Mouse (Mus musculus) testis, postnatal 14 days (tissue): ENCODE results near the gene Gm20388.

Experiments used
- DNase-seq: peaks from one replicate; pipeline ENCODE4 v3.0.0; 2021; ENCODE audit warnings: low spot score

The Gm20388 gene

DNA sequence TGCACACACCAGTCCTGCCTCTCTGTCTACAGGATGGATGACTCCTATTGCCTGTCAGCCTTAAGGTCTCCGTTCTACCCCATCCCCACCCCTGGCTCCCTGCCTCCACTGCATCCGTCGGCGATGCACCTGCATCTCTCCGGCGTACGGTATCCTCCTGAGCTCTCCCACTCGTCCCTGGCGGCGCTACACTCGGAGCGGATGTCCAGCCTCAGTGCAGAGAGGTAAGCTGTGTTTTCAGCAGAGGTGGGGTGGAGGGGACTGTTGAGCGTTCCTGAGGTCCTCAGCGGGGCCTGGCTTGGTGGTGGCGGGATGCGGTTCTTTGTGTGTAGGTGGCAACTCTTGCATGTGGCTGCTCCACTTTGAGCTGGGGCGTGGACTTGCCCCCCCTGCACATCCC, 657.1 kb downstream of the Gm20388 start:
- DNase-seq: no peak

DNA sequence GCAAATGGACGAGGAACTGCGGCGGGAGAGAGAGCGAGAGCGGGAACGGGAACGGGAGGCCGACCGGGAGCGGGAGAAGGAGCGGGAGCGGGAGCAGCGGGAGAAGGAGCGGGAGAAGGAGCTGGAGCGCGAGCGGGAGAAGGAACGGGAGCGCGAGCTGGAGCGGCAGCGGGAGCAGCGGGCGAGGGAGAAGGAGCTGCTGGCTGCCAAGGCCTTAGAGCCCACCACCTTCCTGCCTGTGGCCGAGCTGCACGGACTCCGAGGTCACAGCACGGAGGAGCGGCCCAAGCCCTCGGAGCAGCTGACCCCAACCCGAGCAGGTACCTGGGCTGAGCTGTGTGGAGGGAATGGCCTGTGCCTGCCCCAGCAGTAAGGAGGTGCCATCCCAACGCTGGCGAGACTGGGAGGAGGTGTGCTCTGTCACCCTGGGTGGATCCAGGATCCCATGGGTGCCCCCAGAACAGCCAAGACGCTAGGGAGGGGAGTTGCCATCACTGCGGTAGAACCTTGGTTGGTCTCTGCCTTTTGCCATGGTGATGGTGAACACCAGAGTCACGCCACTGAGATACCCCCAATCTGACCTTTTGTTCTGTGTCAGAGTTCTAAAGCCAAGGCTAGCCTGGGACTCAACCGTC, 657.6 kb downstream of the Gm20388 start:
- no peak for DNase-seq

DNA sequence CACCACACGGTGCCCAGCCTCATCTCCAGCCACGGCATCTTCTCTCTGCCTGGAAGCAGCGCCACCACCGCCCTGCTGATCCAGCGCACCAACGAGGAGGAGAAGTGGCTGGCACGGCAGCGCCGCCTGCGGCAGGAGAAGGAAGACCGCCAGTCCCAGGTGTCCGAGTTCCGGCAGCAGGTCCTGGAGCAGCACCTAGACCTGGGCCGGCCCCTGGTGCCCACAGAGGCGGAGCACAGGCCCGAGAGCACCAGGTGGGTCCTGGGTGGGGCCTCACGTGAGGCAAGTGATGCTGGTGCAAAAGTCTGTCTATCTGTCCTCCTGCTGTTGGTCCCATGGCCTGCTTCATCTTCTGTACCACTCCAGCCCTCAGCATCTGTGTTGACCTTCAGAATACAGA, 658.5 kb downstream of the Gm20388 start:
- no peak for DNase-seq

DNA sequence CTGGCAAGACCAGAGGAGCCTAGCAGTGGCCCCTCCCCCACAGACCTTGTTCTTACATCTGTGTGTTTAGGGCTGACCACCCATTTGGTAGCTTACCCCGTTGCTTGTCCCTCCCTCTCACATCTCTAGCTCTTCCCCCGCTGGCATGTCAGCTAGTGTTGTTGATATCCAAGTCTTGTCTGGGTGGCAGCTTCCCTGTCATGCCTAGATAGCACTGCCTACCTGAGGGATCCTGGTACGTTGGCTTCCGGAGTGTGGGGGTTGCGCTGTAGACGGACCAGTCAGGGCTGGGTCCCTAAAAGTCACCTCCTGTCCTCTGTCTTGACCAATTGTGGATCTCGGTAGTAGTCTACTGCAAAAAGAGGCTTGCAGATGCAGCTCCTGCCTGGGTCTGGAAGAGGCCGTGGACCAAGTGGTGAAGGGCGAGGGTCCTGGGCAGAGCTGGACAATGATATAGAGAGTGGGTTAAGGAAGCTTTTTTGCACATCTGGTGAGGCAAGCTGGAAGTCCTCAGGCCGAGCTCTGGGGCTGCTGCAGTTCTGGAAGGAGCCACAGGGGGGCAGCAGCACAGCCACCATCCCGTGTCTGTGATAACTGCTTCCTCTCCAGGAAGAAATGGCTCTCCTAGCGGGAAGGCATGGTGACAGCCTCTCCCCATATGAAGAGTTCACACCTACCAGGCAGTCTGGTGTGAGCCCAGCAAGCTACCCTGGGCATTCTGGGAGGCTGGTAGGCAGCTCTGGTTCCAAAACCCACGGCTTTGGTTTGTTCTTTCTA, 659.5 kb downstream of the Gm20388 start:
- no peak for DNase-seq

DNA sequence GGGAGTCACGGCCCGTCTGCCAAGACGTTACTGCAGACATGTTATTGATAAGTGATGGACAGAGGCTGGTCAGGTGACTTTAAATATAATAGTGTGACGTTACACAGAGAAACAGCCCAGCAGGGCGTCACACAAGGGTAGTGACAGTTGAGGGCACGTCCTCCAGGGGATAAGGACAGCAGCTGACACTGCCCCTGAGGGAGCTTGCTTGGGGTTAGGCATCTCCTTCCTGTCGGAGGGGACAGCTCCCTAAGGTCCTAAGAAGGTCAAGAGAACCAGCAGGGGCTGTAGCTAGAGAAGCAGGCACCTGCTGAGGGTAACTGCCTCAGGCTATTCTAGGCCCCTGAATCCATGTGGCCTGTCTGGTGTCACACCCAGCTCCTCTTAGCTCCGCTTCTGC, 660.9 kb downstream of the Gm20388 start:
- DNase-seq: no peak

DNA sequence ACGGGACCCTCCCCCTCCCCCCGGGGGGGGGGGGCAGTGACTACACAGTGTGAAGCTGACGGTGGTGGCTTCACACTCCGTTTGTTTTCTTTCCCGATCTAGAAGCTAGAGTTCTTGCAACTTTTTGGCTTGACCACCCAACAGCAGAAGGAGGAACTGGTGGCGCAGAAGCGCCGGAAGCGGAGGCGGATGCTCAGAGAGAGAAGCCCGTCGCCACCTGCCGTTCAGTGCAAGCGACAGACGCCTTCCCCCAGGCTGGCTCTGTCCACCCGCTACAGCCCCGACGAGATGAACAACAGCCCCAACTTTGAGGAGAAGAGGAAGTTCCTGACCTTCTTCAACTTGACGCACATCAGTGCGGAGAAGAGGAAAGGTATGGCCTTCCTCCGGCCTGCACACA, 661.9 kb downstream of the Gm20388 start:
- no peak for DNase-seq

DNA sequence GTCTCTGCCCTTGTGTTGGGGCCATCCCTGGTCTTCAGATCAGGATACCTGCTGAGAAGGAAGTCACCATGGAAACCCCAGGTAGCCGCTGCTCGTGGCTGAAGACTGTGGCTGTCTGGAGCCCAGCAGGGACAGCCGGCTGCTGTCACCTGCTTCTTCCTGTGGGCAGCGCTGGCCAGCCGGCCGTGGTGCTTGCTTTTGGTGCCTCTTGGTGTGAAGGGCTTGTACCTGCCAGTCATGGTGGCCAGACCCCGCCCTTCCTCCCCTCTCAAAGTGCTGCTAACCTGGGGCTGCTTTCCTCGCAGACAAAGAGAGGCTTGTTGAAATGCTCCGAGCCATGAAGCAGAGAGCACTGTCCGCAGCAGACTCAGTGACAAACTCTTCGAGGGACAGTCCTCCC, 663.2 kb downstream of the Gm20388 start:
- no peak for DNase-seq

DNA sequence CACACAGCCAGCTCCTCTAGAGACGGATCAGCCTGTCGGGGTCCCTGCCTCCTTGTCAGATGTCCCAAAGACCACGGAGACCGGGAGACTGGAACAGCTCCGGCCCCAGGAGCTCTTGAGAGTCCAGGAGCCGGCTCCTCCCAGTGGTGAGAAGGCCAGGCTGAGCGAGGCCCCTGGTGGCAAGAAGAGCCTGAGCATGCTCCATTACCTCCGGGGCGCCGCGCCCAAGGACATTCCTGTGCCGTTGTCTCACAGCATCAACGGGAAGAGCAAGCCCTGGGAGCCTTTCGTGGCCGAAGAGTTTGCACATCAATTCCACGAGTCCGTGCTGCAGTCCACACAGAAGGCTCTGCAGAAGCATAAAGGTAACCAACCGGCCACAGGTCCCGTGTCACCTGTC, 664.3 kb downstream of the Gm20388 start:
- no peak for DNase-seq

DNA sequence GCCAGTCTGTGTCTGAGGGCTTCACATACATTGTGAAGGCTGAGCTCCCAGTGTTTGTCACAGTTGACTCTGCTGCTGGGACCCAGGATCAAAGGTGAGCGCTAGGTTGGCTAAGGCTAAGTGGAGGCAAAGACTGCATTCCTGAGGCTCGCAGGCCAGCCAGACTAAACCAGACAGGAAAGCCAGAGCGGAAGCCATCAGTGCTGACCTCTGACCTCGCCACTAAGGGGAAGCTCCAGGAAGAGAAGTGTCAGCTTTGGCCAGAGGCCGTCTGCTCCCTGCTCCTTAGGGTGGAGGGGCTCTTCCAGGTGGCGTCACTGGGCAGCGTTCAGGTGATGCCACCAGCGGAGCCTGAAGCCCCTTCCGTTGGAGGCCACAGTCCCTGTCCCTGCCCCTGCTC, 665.2 kb downstream of the Gm20388 start:
- no peak for DNase-seq

DNA sequence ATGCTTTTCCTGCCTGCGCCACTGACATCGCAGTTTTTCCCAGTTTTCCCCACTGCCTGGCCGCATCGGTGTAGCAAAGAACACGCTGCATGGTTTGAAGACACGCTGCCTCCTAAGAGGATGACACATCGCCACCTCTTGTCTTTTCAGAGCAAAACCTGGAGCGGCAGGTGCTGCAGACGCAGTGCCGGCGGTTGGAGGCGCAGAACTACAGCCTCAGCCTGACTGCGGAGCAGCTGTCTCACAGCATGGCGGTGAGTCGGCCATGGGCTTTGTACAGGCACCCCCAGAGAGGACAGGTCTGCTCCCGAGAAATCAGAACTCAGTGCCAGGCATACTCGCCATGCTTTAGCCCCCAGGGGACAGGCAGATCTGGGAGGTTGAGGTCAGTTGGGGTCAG, 667.2 kb downstream of the Gm20388 start:
- no peak for DNase-seq

DNA sequence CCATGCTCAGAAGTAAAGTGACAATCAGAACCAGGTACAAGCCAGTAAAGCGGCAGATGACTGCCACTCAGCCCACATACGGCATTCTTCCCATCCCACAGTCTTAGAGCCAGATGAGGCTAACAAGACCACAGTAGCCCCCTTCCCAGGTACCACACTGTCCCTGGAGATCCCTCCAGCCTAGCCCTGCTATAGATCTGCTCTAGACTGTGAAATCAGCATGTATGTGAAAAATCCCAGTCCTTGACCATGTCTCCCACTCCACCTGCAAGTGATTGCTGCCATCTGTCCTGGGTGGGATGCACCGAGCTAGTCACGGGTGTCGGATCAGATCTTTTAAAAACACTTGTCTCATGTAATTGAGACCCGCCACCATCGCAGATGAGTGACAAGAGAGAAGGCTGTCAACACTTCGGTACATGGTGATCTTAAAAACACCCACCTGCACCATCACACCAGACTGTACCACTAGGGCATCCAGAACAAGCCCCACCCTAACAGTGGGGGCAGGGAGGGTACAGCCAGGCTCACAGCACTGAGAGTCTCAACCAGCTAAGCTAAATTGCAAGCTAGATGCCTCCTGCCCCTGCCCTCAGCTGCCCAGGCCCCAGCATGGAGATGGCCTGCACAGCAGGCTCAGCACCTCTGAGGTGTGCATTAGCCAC, 669.8 kb downstream of the Gm20388 start:
- DNase-seq: no peak

DNA sequence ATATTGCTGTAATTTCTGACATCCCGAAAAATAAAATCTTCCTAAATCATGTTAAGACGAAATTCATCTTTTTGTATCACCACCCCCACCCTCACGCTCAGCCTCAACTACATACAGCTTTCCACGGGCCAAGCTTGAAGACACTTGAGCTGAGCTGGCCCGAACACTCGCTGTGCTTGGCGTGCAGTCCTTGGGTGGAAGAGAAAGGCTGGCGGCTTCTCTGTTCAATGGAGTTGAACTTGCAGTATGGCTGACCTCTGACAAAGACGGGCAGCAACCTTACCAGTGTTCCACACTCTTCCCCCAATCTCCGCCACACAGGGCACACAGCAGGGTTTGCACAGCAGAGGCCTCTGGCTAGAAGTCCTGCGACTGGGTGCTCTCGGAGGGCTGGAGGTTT, 670.7 kb downstream of the Gm20388 start:
- no peak for DNase-seq

DNA sequence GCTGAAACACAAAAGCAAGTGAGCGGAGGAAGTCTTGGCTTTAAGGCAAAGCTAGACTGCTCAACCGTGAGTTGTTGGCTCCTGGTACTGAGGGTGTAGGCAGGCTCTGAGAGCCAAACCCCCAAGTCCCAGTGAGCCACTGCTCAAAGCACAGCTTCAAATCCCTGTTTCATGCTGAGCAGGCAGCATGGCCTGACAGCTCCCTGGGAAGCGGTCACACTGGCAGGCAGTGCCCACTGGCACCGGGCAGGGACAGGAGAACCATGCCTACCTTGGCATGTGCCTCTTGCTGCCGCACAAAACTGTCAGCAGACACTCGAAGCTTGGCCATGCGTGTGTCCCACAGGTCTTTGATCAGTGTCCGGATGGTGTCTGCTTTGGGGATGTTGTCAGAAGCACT, 671.2 kb downstream of the Gm20388 start:
- DNase-seq: no peak

DNA sequence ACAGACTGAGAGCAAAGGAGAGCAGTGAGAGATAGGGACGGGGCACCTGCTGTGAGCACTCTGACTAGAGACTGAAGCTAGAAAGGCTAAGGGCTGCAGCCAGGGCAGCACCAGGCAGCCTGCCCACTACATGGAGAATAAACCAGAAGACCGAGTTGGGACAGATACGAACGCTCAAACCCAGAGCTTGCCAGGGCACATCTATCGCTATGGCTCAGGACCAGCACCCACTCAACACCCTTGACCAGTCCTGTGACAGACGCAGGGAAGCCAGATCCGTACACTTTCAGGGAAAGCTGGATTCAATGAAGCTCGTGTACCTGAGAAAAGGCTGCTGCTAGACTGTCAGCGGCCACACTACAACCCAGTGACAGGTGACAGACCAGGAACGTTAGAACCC, 674.9 kb downstream of the Gm20388 start:
- DNase-seq: no peak

DNA sequence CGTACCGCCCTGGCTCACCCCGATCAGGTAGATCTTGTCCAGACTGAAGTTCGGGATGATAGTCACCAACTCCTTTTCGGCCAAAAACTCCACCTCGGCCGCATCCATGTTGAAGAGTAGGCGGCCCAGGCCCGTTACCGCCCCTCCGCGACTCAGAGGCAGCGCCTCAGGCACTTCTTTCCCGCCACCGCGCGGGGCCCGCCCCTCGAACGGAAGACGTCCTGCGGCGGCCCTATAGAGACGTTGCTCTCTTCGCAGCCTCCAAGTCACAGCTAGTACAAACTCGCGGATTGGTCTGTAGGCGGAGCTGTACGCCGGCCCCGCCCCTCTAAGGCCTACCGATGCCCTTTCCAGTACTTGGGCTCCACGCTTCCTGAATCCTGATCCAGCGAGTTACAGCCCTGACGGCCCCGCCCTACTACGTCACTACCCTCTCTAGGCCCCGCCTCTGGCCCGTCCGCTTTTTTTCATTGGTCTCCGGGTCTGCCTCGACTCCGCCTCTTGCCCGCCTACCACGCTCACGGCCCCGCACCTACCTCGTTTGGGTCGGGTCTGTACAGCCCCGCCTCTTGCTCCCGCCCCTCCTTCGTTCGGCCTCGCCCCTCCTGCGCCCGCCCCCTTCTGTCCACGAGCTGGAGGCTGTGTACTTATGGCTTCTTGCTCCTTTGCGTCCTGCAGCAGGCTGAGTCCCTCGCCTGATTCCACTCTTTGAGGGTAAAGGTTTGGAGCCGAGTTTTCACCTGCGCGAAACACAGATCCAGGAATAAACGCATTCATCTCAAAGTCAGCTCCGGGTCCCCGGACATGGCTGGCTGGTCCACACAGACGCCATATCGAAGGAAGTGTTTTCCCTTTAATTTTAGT, 678.5 kb downstream of the Gm20388 start, which contains the start of gene Gins2:
Gene Gins2 (minus strand): TSS at position 397 of the 864 bp plus-strand sequence.
- peak; percentile 100 for DNase-seq

DNA sequence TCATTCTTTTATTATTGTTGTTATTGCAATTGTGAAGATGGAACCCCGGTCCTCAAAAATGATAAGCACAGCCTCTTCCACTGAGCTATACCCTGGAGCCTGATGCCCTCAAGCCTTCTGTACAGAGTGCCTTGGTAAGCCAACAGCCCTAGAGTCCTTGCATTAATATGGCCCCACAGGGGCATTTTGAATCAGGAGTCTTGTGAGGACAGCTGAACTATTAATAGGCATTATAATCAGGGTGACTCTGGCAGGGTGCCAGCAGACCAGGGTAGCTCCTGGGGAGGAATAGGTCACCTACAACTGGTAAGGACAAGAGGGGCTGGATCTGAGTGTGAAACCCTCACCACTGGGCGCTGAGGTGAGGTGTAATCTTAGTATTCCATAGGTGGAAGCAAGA, 679.3 kb downstream of the Gm20388 start:
- peak; percentile 53 for DNase-seq

DNA sequence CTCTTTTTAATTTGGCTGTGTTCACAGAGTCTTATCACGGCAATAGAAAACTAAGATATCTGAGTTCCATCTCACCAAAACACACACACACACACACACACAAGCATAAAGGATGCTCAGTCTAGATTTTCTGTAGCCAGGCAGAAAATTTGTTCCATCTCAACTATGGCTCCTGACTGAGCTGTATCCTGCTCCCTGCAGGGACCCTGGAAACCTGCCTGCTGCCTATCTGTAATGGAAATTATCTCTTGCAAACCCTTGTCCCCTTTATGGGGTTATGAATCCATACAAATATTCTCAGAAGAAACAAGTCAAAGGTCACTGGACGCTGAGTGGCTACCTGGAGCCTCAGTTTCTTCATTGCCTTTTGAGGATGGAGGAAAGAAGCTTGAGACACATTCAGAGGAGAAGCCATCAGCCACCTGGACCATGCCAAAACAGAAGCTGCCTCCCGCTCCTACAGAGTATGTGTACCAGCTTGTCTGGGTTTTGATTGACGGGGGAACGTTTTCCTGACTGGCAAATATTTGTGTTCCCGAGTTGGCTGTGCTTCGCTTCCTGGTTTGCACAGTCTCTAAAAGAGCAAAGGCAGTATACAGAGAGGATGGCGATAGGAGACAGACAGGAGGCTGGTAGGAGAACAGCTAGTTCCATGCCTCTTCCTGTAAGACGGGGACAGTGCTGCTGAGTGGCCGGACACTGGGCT, 681.1 kb downstream of the Gm20388 start:
- DNase-seq: no peak

DNA sequence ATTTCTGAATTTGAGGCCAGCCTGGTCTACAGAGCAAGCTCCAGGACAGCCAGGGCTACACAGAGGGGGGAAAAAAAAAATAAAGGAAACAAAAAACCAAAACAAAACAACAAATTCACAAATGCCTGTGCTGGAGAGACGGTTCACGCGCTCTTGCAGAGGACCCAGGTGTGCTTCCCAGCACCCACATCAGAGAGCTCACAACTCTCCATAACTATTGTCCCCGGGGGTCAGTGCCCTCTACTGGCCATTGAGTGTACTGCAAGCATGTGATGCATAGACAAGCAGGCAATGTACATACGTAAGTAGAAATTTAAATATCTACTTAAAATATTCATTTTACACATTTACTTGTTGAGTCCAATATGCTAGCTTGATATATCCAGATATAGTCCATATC, 683.9 kb downstream of the Gm20388 start:
- DNase-seq: peak; percentile 70

DNA sequence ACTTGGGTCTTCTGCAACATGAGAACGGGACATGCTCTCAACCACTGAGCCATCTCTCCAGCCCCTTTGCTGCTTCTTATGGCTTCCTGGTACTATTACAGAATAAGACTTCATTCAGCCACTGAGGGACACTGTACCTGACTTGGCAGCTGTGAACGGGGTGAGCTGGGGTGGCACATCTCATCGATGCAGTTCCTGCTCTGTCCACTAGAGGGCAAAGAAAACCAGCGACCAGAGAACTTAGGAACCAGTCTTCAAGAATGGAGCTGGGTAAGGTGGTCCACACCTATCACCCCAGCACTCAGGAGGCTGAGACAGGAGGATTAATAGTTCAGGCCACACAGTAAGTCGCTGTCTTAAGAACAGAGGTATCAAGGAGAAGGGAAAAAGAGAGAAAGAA, 685.3 kb downstream of the Gm20388 start:
- no peak for DNase-seq

DNA sequence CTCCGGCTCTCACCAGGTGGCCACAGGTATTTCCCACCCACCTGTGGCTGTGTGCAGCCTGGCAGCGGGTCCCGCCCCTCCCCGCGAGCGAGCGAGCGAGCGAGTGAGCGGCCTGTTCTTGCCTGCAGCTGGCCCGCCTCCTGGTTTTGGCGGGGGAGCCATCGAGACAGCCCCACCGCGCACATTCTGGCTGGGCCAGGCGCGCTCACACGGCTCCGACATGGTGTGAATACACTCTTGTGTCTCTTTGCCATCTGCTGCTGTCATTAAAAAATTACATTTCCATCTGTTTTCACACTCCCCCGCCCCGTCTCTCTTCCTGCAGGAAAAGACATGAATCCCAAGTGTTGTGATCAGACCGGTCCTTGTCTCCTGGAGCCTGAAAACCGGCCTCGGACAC, 687.9 kb downstream of the Gm20388 start:
- no peak for DNase-seq

DNA sequence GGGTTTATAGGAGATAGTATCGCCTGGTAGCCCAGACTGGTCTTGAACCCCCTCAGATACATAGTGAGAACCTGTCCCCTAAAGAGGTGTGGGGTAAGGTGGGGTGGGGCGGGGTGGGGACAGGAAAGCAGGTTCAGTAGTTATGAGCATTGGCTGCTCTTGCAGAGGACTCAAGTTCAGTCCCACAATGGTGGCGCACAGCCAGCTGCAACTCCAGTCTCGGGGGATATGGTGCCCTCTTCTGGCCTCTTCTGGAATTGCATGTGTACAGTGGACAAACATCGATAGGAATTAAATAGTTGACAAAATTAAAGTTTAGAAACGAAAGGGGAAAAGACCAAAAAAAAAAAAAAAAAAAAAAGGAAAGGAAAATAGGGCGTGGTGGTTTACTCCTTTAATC, 688.9 kb downstream of the Gm20388 start:
- DNase-seq: peak; percentile 69

DNA sequence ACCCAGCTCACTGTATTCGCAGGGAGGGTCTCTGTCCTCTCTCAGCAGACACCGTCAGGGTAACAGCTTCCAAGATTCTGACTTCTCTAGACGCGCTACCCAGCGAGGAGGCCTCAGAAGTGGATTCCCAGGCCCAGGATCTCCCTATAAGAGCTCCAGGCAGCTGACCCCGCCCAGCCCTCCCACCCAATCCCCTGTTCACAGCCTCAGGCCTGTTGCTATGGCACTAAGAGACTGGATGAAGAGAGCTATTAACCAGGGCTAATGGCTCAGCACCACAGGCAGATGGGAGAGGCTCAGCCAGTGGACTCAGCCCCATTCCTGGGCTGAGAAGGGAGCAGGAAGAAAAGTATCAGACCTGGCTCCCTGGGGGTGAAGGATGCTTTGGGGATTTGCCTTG, 692.0 kb downstream of the Gm20388 start:
- no peak for DNase-seq
